Mouse (Mus musculus): ENCODE results near the gene A630076J17Rik. TPM values are rescaled to one million over a fixed set of nuclear protein-coding genes. Genes with fewer than 3 reads are reported as not detected.
A peak's percentile ranks its signal among the peaks of the same experiment; 100 is the strongest.

A630076J17Rik gene
- polyA plus RNA-seq, 1 experiment from 2014 or later, result 0.83 TPM

GRCm38 (mm10) chr3:107275996-107276395 lies 45.6 kb downstream of the A630076J17Rik start:
- no peak overlapping the region for H3K9ac ChIP-seq (ENCODE audit: low read depth, low read length)
- TF ChIP-seq CTCF (IDR thresholded peaks at IDR 0.05; ENCODE audit: low read depth), result peak; percentile 52
- no peak for ATAC-seq
- no peak overlapping the region for H3K27ac ChIP-seq (ENCODE audit: low read depth, low read length)
- no peaks in the 10 kb centered on the region for H3K9me3 ChIP-seq (ENCODE audit: control insufficient read depth)
- no peaks in the 10 kb centered on the region for H3K4me1 ChIP-seq (replicated peaks; ENCODE audit: control insufficient read depth, insufficient read depth, low read length)
- H3K4me2 ChIP-seq (replicated peaks; ENCODE audit: low read depth), result no peak overlapping the region
- H3K4me3 ChIP-seq (ENCODE audit: low read depth, low read length), result no peak overlapping the region
- no peaks in the 10 kb centered on the region for H3K27me3 ChIP-seq (replicated peaks; ENCODE audit: control insufficient read depth, insufficient read depth, low read length)
- no peaks in the 10 kb centered on the region for H3K36me3 ChIP-seq (ENCODE audit: control insufficient read depth, insufficient read depth)
- 51% methylated on average over 4 of the region's 4 CpGs for WGBS

DNA sequence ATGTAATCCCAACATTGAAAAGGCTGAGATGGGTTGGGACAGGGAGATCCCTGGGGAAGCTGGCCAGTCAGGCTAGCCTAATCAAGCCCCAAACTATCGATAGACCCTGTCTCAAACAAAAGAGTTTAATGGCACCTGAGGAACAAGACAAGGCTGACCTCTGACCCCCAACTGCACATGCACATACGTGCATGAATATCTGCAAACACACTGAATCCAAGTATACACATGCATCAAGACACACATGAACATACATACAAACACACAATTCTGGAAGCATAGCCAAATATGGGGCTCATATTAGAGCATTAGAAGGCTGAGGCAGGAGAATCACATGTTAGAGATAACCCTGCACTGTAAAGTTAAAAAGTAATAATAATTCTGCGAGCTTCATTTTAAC lies 46.2 kb downstream of the A630076J17Rik start:
- TF ChIP-seq CTCF (IDR thresholded peaks at IDR 0.05; ENCODE audit: low read depth), result no peak
- ATAC-seq, result no peak
- no peaks in the 10 kb centered on the region for H3K27me3 ChIP-seq (replicated peaks; ENCODE audit: control insufficient read depth, insufficient read depth, low read length)
- 0 out of 2 replicates have a peak, but pooled peaks cover under 1% of the 10 kb centered on the region for H3K36me3 ChIP-seq (ENCODE audit: control insufficient read depth, insufficient read depth)
- H3K4me3 ChIP-seq (ENCODE audit: low read depth, low read length), result no peak overlapping the region
- no peak overlapping the region for H3K4me2 ChIP-seq (replicated peaks; ENCODE audit: low read depth)
- no peaks in the 10 kb centered on the region for H3K4me1 ChIP-seq (replicated peaks; ENCODE audit: control insufficient read depth, insufficient read depth, low read length)
- WGBS, result 75% methylated on average over 3 of the region's 3 CpGs
- no peak overlapping the region for H3K9ac ChIP-seq (ENCODE audit: low read depth, low read length)
- no peak overlapping the region for H3K27ac ChIP-seq (ENCODE audit: low read depth, low read length)
- H3K9me3 ChIP-seq (ENCODE audit: control insufficient read depth), result no peaks in the 10 kb centered on the region

DNA sequence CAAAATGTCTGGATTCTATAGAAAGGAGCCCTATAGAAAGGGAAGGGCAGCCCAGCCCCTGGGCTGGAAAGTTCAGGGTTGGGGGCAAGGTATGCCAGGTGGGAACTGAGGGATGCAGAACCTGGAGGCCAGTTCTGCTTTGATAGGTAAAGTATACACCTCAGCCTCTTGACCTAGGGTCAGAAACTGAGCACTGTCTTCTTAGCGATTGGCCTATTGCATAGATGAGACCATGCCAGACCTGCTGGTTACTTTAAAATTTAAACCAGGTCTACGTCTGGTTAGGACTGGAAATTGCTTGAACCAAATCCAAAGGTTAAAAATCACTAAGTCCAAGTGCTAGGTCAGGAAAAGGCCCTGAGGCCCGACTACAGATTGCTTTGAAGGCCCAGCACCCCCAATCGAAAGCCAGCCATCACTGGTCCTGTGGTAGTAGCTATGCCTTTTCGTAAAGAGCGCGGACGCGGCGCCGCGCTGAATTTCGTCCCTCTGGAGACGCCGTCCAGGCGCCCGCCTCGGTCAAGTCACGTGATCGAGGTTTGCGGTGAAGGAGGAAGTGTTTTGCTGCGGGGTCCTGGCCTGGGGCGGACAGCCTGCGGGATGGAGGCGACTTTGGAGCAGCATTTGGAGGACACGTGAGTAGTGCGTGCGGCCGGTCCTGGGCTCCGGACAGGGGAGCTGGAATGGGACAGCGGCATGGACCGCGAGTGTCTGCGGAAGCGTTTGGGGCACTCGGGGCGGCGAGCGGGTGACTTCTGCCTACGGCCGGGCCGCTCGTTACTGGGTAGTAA lies 48.3 kb downstream of the A630076J17Rik start, which contains the start of gene Lamtor5:
Gene Lamtor5 (plus strand): TSS at position 380 of the 791 bp plus-strand sequence.
- H3K4me2 ChIP-seq (replicated peaks; ENCODE audit: low read depth), result peak within 1 kb of the TSS; percentile 75
- peak within 1 kb of the TSS; percentile 83 for H3K4me3 ChIP-seq (ENCODE audit: low read depth, low read length)
- H3K9me3 ChIP-seq (ENCODE audit: control insufficient read depth), result no peaks in the 10 kb centered on the region
- H3K4me1 ChIP-seq (replicated peaks; ENCODE audit: control insufficient read depth, insufficient read depth, low read length), result no peaks in the 10 kb centered on the region
- ATAC-seq, result peak; percentile 91
- H3K27me3 ChIP-seq (replicated peaks; ENCODE audit: control insufficient read depth, insufficient read depth, low read length), result no peaks in the 10 kb centered on the region
- H3K27ac ChIP-seq (ENCODE audit: low read depth, low read length), result peak within 1 kb of the TSS; percentile 42; the same call in 1 of the 2 replicates
- no peak for TF ChIP-seq CTCF (IDR thresholded peaks at IDR 0.05; ENCODE audit: low read depth)
- H3K36me3 ChIP-seq (ENCODE audit: control insufficient read depth, insufficient read depth), result peaks cover 14% of the 10 kb centered on the region
- WGBS, result 1% methylated on average over 43 of the region's 43 CpGs
- H3K9ac ChIP-seq (ENCODE audit: low read depth, low read length), result peak within 1 kb of the TSS; percentile 75

Other genes starting within 250 kb of the A630076J17Rik start
- gene Kcna3, start 194.4 kb upstream of the A630076J17Rik start, polyA plus RNA-seq (2015; fragmentation: Nextera tagmentation; extraction: Ambion mirVana), result 0.13 and 0.29 TPM in 2 replicates
- 0.05 and 0.07 TPM in 2 replicates for gene Kcna2, start 129.5 kb upstream of the A630076J17Rik start, polyA plus RNA-seq (2015; fragmentation: Nextera tagmentation; extraction: Ambion mirVana)
- not detected in 2 replicates for gene Kcna10, start 47.6 kb upstream of the A630076J17Rik start, polyA plus RNA-seq (2015; fragmentation: Nextera tagmentation; extraction: Ambion mirVana)
- gene Cym, start 8.9 kb upstream of the A630076J17Rik start, polyA plus RNA-seq (2015; fragmentation: Nextera tagmentation; extraction: Ambion mirVana), result 121 and 284 TPM in 2 replicates
- gene Prok1, start 9.1 kb downstream of the A630076J17Rik start, polyA plus RNA-seq (2015; fragmentation: Nextera tagmentation; extraction: Ambion mirVana), result 0.09 TPM in 1 of 2 replicates, not detected in the other
- gene Lamtor5, start 48.2 kb downstream of the A630076J17Rik start, polyA plus RNA-seq (2015; fragmentation: Nextera tagmentation; extraction: Ambion mirVana), result 206 and 210 TPM in 2 replicates
- gene Slc16a4, start 60.6 kb downstream of the A630076J17Rik start, polyA plus RNA-seq (2015; fragmentation: Nextera tagmentation; extraction: Ambion mirVana), result 0.83 and 1.6 TPM in 2 replicates
- gene Rbm15, start 103.1 kb downstream of the A630076J17Rik start, polyA plus RNA-seq (2015; fragmentation: Nextera tagmentation; extraction: Ambion mirVana), result 8.0 and 9.5 TPM in 2 replicates
- gene Kcnc4, start 228.9 kb downstream of the A630076J17Rik start, polyA plus RNA-seq (2015; fragmentation: Nextera tagmentation; extraction: Ambion mirVana), result 0.07 TPM in 2 replicates